Mouse (Mus musculus): Measurements from ENCODE around the gene Cand2.

- TF ChIP-seq CTCF (conservative IDR thresholded peaks at IDR 0.05; ENCODE audit: low read length) (no peak), POU5F1 (IDR thresholded peaks at IDR 0.05; ENCODE audit: borderline replicate concordance, low read length) (no peak)
These were observed 47.1 kb downstream of the Cand2 start for GRCm38 (mm10) chr6:115821216-115821993.

Measured in E14TG2a.4 (cell line).